Mouse (Mus musculus) kidney, adult 18-20 months (tissue): Measurements from ENCODE around the gene Adgb.
"Not testable (repeated sequence)": the region's sequence is repeated elsewhere in the genome, so short reads cannot be mapped to it uniquely, and the experiment has no call there.

Source experiments
- DNase-seq: peaks from one replicate; pipeline ENCODE4 v3.0.0; 2021

Adgb gene

GRCm38 (mm10) chr10:10471961-10472610 is at the start of gene Adgb:
TSS of gene Adgb (minus strand) at chr10:10472326.
- DNase-seq = peak; percentile 49

GRCm38 (mm10) chr10:10480139-10480538 is 8.0 kb upstream of the Adgb start:
- no peak for DNase-seq

GRCm38 (mm10) chr10:10477429-10477828 is 5.3 kb upstream of the Adgb start:
- DNase-seq = not testable (repeated sequence)

GRCm38 (mm10) chr10:10476956-10477355 is 4.8 kb upstream of the Adgb start:
- no peak for DNase-seq

DNA sequence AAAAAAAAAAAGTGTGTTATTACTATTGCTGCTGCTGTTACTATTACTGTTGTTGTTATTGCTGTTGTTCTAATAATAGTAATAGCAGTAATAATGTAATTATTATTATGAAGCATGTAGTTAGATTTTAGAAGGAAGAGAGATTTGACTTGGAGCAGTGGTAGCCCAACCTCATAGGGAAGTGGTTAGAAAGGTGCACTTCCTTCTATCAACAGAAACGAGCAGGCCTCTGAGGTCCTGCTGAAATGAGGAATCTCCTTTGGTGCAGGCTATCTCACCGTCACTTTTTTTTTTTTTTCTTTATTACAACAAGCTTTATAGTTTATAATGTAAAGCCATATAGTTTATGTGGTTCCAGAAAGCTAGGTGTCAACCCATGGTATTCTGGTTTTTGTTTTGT is 4.4 kb upstream of the Adgb start:
- no peak for DNase-seq

GRCm38 (mm10) chr10:10468699-10469547 is 3.2 kb downstream of the Adgb start:
- no peak for DNase-seq

DNA sequence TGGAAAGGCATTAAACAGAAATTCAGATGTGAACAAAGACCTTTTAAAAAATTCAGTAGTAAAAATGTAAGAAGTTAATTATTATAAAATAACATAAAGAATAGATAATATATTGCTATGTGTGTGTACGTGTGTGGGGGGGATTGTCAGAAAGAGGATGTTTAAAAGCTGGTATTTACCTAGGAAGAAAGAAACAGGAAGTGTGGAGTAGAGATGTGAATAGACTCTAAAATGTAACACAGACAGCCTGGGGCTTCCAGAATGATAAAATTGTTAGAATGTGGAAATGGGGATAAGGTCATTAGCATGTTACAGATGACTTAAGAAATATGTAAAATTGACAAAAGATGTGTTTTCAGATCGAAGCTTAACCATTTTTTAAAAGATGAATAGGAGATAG is 12.0 kb downstream of the Adgb start:
- no peak for DNase-seq

- no peak for DNase-seq
These were observed 15.1 kb downstream of the Adgb start for GRCm38 (mm10) chr10:10456991-10457390.

DNA sequence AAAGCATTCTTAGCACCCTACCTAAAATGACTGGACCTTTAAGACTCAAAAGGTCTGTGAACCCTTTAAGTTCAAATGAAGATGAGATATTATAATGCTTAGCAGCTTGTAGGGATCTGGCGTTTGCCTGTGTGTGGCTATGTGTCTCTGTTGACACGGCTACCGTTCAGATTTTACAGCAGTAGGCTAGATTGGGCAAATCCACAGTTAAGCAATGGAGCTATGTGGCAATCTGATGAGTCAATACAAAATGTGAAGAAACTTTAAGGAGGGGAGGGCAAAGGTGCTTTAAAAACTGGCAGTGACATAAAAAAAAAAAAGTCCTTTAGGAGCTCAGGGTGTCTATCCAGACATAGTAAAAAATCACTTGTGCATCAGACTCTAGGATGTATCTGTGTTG is 23.1 kb downstream of the Adgb start:
- DNase-seq = no peak

DNA sequence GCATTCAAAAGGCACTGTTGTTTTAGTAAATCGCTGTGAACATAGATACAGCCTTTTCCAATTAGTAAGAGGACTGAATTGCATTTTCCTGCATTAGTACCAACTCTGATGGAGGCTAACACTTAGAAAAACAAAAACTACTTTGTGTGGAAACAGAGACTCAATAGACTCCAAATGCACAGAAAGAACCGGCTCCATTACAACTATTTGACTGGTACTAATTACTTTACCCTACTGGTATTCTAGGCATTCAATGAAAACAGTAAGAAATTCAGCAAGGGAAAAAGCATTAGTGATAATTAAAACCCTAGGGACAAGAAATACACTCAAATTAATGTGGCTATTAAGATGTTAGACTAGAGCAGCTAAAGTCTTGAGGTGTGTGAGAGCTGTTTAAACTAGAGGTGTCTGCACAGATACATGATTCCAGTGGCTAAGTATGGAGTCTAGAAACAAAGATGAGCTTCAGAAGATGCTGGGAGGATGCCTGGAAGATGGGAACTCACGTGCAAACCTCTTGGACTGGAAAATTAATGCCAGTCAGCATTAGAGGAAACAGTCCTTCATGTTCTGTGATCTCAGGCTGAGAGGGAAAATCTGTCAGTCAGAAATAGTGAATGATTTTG is 27.2 kb downstream of the Adgb start:
- no peak for DNase-seq

DNA sequence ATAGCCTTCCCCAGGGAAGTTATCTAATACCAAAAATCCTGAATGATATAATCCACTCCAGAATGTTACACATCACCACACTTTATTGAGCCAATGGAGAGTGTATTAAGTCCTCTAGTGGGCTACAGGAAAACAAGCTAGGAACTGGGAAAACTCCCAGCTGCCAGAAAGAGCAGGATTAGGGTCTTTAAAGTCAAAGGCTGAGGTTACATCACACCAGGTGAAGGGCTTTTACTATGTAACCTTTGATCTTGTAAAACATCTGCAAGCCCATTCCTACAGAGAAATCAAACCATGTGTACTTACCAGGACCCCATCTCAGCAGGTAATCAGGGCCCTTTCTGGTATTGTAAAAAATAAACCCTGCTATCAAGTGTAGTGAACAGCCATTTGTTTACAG is 28.6 kb downstream of the Adgb start:
- DNase-seq = no peak

- no peak for DNase-seq
These were observed 37.1 kb downstream of the Adgb start for GRCm38 (mm10) chr10:10435014-10435413.

DNA sequence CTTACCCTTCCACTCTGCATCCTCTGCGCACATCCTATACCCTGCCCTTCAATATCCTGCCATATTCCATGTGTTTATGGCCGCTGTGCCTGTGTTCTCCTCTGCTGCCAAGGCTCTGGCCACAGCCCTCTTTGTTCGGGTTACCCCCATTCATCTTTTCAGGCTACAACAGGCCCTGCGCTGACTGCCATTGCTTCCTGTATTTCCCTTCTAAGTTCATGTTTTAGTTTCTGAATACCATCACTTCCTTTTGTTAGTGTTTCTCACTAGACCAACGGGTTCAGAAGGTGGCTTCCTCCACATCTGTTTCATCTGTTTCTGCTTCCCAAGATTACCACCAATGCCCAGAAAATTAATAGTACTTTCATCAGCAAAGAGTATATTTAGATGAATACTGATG is 42.5 kb downstream of the Adgb start:
- DNase-seq = no peak

DNA sequence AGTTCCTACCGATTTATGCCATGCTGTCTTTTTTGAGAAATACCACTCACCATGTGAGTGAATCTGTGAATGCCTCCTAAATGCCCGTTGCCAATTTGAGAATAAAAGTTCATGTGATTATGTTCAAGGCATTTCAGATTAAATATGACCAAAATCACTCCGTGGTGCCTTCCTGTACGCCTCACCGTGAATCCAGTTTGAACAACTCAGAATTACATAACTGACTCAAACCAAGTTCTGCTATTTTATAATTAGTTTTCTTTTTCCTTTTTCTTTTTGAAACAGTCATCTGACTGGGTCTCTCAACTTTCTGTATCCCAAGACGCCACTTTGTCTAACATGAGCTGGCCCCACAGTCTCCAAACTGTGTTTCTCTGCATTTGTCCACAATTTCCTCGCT is 43.1 kb downstream of the Adgb start:
- no peak for DNase-seq

DNA sequence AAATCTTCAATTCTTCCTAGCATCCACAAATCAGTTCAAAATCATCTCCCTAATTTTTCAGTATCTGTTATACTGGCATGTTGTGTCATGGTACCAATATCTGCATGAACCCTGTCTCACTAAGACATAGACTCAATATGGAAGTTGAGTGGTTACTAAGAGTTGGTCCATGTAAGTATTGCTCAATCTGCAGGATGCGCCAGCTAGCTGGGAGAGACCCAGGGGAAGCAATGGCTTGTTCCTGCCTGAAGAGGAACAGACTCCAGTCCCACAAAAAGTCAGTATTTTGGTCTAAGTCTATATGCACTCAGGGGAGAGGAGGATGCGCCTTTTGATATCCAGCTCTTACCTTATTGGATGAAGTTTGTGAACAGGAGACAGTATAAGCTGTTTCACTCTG is 47.7 kb downstream of the Adgb start:
- no peak for DNase-seq

- DNase-seq = no peak
These were observed 61.1 kb downstream of the Adgb start for GRCm38 (mm10) chr10:10411046-10411445.

DNA sequence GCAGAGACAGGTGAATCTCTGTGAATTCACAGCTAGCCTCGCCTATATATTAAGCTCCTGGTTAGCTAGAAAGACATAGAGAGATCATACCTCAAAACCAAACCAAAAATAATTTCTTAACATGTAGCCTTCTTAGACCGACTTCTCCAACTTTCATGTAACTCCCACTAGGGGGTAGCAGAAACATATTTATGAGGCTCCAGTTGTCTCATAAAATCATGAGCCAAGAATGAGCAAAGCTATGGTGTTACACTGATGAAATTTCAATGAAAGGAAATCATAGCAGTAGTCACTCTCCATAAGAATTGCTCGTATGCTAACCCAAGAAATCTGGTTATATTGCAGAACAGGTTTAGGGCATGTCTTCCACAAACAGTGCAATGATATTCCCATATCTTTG is 64.0 kb downstream of the Adgb start:
- no peak for DNase-seq

DNA sequence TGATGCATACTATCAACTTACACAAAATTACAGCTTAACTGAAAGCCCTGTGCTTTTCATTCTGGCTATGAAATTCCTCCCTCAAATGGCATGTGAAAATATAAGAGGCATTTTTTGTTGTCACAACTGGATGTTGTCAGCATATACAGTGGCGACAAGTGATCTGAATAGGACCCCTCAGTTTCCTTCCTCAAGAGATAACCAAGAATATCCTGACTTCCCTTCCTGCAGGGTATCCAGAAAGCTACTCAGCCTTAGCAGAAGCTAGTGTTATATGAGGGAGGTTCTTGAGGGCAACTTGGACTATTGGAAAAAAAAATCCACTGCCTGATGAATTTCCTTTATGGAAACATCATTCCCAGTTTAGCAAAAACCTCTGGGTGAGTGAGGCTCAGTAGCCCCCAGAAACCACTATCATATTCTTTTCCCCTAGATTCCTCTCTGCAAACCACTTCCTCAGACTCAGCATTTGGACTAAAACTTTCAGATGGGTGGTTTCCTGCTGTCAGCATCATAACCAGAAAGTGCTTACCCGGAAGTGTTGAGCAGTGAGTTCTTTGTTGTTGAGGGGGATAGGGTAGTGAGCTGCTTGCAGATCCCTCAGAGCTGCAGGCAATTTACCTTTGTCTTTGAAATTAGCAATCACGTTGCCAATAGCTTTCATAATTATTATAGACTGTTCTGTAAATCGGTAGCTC is 76.2 kb downstream of the Adgb start:
- no peak for DNase-seq

- DNase-seq = no peak
These were observed 97.5 kb downstream of the Adgb start for GRCm38 (mm10) chr10:10374629-10375028.

DNA sequence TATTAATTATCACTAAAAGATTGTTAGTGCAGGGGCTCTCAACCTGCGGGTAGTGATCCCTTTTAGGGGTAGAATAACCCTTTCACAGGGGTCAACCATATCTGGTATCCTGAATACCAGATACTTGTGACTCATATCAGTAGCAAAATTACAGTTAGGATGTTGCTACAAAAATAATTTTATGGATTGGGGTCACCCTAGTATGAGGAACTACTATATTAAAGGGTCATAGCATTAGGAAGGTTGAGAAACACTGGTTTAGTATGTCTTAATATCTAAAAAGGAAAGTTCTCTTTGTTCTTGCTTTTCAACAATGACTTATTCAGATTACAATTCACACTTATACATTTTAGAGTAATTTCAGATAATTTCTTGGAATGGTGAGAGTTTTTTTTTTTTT is 108.1 kb downstream of the Adgb start:
- no peak for DNase-seq

GRCm38 (mm10) chr10:10355605-10356227 is 116.4 kb downstream of the Adgb start:
- DNase-seq = peak; percentile 2

- no peak for DNase-seq
These were observed 119.9 kb downstream of the Adgb start for GRCm38 (mm10) chr10:10352184-10352583.

DNA sequence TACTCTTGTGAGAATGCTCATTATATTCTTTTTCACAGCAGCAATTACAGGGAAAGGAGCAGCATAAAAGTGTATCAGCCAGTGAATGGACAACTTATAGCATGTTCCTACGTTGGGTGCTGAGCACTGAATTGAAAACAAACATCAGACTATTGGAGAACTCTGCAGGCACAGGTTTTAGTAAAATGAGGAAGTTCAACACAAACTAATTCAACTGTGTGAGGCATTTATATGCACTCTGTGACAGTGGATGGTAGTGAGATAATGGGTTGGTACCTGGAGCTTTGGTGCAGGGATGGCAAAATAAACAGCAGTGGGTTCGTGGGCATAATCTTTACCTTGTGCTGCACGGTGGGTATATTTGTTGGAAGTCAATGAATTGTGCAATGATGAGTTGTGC is 121.6 kb downstream of the Adgb start:
- DNase-seq = no peak
